Mouse (Mus musculus): ENCODE data around the gene Lrrc56.

Lrrc56 gene

DNA sequence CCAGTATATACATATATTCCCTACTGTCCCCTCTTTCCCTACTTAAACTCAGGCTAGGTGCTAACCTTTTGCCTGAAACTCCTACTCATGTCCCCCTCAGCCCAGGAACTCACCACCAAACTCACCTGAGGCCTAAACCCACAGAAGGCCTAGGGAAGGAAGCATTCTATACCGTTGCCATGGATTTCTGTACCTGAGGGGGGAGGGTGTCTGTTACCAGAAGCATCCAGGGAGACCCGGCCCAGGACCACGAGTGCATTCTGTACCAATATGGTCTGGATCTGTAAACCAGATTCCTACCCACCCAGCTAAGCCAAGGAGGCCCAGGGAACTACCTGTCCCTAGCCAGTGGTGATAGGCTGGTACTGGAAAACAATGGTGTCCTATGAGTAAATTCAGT, 20.4 kb downstream of the Lrrc56 start:
- in situ Hi-C loops (cut with MboI; ENCODE audit: unreplicated experiment in 2 of 2): no loop called here

DNA sequence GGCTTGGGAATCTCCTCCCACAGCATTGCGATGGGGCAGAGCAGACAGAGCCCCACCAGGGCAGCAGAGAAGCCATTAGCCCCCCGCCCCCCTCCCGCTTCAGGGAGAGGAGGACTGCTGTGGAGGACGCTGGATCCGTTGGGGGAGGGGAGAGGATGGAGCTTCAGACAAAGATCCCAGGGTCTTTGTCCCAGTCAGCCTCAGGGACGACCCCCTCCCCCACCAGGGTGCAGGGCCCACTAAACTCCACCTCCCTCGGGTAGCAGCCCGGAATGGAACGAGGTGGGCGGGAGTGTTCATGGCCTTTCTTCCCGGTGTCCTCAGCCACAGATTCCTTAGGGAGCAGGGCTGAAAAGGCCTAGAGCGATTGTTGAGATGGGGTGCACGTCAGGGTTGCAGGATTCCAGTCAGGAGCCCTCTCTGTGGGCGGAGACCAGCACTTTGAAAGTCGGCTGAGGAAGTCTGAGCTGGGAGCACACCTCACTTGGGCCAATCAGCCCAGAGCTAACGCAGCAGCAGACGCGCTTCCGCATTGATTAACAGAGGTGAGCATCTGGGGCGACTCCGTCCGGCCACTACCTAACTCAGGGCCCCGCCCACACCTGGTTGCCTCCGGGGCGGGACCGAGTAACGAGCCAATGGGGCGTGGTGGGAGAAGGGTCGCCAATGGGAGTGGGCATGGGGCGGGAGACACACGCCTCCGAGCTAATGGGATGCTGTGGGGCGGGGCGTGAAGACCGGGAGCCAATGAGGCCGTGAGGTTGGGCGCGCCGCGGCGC, 21.3 kb downstream of the Lrrc56 start, which contains the start of gene Rassf7:
Gene Rassf7, plus strand, starts transcription at position 760 of the 779 bp plus-strand sequence.
- in situ Hi-C loops (cut with MboI; ENCODE audit: unreplicated experiment in 2 of 2): no loop called here

DNA sequence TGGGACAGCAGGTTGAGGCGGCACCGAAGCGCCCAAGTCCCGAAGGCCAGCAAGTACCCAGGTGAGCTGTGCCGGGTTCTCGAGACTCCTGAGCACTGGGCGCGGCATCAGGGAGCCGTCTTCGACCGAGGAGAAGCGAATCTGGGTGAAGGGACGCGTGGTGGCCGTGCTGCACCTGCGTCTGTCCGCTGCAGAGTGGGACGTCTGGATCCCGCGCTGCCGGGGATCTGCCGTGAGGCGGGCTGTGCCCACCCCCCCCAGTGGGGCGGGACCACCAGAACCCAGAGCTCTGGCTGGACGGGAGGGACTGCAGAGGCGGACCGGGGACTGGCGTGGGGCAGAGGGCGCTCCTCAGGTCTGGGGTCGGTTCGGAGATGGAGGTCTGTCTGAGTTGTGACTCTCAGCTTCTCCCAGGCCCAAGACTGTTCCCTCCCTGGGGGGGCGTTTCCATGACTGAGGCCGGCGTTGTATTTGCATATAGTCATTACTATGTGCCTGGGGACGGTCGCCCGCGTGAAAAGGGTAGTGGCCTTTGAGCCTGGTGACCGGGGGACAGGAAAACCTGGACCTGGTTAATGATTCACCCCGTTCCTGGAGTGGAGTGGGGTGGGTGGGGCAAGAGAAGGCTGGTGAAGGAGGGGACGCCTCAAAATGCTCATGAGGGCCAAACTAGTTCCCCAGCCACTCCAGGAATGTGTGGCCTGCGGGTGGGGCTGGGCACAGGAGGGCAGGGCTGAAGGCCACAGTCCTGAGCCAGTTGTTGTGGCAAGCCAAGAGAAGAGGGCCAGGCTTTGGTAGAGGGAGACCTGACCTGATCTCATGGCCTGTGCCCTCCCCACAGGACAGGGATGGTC, 22.1 kb downstream of the Lrrc56 start:
- in situ Hi-C loops (cut with MboI; ENCODE audit: unreplicated experiment in 2 of 2): no loop called here

DNA sequence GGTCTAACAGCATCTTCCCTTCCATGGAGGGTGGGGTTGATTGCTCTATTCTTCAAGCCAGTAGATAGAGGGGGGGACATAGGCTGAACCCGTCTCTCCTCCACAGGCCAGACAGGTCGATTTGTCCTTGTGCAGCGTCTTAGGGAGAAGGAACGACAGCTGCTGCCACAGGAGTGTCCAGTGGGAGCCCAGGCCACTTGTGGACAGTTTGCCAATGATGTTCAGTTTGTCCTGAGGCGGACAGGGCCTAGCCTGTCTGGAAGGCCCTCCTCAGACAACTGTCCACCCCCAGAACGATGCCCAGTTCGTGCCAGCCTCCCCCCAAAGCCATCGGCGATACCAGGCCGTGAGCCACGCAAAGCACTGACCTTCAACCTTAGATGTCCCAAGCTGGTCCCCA, 22.9 kb downstream of the Lrrc56 start:
- in situ Hi-C loops (cut with MboI; ENCODE audit: unreplicated experiment in 2 of 2): no loop called here

DNA sequence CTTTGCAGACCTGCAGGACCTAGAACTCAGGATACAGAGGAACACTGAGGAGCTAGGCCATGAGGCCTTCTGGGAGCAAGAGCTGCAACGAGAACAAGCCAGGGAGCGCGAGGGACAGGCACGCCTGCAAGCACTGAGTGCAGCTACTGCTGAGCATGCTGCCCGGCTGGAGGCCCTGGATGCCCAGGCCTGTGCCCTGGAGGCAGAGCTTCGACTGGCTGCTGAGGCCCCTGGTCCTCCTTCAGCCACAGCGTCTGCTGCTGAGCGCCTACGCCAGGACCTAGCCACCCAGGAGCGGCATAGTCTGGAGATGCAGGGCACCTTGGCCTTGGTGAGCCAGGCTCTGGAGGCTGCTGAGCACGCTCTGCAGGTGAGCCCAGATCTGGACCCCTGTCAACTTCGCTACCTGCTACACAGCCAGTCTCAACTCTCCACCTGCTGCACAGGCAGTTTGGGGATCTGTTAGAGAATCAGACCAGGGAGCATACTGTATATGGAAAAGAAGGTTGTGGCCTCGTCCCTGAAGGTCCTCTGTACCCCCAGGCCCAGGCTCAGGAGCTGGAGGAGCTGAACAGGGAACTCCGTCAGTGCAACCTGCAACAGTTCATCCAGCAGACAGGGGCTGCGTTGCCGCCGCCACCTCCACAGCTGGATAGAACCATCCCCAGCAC, 23.5 kb downstream of the Lrrc56 start:
- in situ Hi-C loops (cut with MboI; ENCODE audit: unreplicated experiment in 2 of 2): no loop called here

DNA sequence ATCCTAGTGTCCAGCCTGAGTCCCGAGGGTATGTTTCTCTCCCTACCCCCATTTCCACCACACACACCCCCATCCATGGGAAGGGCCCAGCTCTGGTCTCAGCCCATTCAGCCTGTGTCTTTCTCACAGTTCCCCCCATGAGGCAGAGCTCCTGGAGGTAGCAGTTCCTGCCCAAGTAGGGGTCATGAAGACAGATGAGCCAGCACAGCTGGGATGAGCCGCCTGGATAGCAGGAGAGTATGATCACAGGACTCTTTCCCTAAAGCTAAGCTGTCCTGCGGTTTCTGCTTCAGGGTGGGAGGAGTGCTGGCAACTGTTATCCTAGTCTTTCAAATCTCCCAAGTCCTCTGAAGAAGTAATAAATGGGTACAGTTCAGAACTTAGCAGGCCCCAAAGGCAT, 24.2 kb downstream of the Lrrc56 start:
- in situ Hi-C loops (cut with MboI; ENCODE audit: unreplicated experiment in 2 of 2): no loop called here

DNA sequence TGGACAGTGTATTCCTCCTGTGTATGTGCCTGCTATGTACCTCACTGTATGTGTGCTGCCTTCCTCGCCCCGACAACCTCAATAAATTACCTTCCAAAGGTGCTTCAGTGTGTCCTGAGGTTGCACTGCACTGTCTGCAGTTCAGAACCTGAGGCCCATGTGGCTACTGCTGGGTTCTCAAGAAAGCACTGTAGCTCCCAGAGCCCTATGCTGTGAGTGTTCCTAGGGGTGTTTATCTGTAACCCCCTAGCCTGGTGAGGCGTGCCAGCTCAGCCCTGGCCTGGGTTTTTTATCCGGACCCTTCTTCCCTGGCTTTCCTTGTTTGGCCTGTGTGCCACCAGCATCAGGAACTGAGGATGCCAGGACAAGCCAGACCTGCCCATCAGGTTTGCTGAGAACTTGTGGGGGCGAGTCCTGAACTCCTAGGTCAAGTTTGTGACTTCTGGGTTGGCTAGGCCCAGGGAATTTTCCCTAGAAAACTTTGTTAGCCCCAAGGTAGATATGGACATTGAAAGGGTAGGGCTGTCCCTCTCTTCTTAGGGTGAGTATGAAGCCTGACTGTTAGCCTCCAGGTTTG, 24.7 kb downstream of the Lrrc56 start:
- in situ Hi-C loops (cut with MboI; ENCODE audit: unreplicated experiment in 2 of 2): no loop called here

DNA sequence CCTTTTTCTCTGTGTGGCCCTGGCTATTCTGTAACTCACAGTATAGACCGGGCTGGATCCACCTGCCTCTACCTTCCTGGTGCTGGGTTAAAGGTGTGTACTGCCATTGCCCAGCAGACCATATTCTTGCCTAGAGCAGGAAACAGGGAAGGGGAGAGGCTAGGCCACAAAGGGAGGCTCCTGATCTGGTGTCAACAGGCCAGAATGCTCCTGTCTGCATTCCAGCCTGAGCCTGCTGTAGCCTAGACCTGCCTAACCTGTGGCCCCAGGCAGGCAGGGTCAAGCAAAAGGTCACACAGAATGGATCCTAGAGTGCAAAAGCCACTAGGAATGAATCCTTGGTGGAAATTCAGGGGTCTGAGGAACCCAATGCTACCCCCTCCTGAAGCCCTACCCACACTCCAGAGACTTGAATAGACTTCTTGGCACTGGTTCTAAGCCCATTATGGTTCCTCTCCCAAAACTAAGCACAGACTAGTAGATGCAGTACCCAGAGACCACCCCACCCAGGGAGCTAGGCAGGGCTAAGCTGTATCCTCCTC, 25.7 kb downstream of the Lrrc56 start:
- in situ Hi-C loops (cut with MboI; ENCODE audit: unreplicated experiment in 2 of 2): no loop called here

DNA sequence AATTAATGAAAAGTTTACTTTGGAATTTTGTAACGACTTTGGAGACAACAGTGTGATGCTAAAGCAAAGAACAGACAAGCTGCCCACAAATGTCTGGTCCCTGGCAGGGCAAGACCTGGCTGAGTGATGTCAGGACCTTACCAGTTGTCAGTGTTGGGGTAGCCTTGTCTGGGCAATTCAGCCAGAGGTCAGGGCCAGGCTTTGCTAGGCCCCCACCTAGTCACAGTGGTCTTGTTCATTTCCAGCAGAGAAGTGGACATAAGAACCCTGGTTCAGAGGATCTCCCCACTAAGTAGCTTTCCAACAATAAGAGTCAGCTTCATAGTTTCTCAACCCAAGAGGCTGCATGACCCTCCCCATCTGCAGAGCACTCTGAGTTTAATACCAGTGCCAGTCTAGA, 26.4 kb downstream of the Lrrc56 start:
- in situ Hi-C loops (cut with MboI; ENCODE audit: unreplicated experiment in 2 of 2): no loop called here

DNA sequence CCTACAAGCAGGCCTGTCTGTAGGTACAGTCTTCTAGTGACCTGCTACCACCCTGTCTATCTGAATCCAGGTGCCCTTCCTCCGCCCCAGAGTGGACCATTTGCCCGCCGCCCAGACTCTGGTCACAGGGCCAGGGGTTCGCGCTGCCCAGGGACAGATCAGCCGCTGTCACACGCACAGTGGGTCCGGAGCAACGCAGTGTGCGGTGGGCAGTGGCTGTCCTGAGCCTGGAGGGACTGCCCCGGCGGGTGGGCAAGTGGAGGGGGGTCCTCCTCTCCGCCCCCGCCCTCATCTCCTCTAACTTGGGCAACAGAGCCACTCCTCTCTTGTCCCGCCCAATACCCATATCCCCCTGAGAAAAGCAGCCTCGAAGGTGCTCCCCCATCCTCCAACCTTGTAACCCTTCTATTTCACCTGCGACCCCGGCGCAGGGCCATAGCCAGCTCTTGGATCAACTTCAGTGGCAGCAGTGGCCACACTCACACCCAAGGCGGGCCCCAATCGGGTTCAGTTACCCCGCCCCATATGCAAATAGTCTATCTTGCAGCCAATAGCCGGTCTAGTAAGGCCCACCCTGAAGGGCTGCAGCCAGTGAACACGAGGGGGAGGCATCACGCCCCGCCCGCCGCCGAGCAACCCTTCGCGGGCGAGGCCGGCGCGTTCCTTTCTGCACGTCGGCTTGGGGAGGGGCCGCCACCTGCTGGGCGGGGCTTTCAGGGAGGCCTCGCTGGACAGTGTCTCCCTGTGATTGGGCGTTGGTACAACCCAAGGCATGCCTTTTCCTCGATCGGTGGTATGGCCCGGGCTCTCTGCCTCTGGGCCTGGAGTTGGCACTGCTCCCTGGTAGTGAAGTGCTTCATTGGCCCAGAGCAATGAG, 27.5 kb downstream of the Lrrc56 start:
- in situ Hi-C loops (cut with MboI; ENCODE audit: unreplicated experiment in 2 of 2): no loop called here

DNA sequence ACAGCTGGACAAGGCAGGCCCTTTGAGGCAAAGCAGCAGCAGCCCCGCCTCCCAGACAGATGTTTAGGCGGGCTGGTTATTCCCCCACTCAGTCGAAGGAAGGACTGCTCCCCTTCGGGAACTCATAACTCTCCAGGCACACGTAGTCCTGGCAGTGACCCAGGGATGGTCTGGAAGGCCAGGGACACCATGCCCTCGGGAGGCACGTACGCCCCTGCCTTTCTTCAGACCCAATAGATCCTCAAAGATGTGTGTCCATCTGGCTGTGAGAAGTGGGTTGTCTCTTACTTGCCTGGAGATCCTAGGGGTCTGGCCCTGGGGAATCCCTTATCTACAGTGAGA, 28.1 kb downstream of the Lrrc56 start:
- in situ Hi-C loops (cut with MboI; ENCODE audit: unreplicated experiment in 2 of 2): no loop called here

DNA sequence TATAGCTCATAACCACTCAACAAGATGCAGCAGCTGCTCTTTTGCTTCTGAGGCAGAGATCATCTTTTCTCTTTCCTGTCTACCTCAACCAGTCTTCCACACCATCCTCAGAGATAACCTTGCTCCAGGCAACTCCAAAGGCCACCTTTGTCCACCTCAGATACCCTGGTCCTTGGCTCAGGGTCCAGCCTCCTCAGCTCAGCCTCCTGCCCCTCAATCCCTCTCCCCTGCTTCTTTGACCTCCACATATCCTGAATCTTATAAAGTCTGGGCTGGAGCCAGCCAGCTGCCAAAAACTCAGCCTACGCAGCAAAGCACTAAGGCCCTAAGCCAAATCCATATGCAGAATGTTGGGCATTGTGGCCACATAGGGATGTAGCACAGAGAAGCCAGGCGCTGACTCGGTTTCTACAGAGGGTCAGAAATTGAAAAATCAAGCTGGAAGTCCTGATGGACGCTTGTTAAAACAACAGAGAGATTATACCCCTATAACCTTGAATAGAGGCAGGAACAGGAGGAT, 28.8 kb downstream of the Lrrc56 start:
- in situ Hi-C loops (cut with MboI; ENCODE audit: unreplicated experiment in 2 of 2): no loop called here

DNA sequence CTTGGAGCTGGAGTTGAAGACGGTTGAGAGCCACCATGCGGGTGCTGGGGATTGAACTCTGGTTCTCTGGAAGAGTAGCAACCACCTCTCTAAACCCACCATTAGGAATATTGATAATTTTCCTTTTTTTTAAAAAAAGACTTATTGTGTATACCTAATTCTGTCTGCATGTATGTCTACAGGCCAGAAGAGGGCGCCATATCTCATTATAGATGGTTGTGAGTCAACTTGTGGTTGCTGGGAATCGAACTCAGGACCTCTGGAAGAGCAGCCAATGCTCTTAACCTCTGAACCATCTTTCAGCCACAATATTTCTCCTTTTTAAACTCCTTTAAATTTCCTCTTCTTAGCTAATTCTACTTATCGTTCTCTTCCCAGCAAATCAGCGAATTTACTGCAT, 32.6 kb downstream of the Lrrc56 start:
- in situ Hi-C loops (cut with MboI; ENCODE audit: unreplicated experiment in 2 of 2): no loop called here

DNA sequence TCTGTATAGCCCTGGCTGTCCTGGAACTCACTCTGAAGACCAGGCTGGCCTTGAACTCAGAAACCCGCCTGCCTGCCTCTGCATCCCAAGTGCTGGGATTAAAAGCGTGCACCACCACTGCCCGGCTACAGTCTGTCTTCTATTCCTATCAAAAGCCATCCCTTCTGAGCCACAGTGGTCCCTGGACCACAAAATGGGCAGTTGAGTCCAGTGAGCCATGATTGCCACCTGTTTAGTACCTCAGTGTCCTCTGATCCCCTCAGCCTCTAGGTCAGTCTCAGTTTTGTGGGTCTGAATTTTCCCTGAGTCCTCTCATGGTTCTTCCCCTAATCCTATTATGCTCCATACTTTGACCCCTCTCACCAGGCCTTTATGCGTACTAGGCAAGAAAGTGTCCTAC, 33.8 kb downstream of the Lrrc56 start:
- in situ Hi-C loops (cut with MboI; ENCODE audit: unreplicated experiment in 2 of 2): no loop called here

DNA sequence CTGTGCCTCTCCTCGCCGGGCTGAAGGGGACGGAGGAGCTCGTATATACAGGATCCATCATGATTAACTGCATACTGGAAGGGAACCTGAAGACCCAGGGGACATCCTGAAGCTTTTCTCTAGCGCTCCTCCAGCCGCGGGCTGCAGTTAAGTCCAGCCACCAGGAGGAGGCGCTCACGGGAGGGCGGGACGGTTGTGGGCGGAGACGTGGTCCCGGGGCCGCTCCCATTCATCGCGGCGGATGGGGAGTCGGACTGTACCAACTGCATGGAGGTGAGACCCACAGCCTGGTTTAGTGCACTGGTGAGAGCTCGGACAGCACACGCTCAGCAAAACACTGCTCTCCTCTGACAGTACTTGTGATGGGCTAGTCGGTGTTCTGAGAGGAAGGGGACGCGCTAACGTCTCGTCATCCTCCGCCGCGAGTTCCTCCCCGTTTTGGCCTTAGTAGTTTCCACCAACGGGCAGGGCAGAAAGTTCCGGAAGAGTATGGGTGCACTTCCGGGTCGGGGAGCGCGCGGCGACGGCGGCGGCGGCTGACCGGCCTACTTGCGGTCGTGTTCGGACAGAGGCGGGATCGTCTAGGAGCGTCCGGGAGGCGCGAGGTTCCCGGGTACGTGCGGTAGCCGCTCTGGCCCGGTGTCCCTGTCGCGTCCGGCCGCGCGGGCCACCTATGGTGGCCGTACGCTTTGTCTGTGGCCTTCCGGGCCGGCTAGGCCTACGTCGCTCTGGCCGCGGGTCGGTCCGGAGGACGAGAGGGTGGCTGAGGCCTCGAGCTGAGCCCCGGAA, 34.5 kb downstream of the Lrrc56 start, which contains the start of gene Phrf1:
Gene Phrf1, plus strand, starts transcription at position 506 of the 789 bp plus-strand sequence.
- in situ Hi-C loops (cut with MboI; ENCODE audit: unreplicated experiment in 2 of 2): no loop called here

DNA sequence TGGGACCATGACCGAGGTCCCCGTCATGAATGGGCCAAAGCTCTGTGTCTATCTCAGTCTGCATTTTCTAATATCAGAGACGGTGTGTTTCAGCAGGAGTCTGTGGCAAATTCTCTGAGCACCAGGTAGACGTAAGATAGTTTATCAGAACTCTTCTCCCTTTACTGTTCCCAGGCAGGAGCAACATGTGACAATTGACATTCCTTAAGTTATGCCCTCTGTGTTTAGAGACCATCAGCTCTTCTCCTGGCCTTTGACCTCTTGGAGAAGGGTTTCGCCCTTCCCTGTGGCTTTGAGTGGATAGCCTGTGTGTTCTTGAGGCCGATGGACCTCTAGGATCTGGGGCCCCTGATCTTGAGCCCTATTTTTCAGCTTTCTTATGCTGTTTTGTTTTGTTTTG, 35.7 kb downstream of the Lrrc56 start:
- in situ Hi-C loops (cut with MboI; ENCODE audit: unreplicated experiment in 2 of 2): no loop called here

DNA sequence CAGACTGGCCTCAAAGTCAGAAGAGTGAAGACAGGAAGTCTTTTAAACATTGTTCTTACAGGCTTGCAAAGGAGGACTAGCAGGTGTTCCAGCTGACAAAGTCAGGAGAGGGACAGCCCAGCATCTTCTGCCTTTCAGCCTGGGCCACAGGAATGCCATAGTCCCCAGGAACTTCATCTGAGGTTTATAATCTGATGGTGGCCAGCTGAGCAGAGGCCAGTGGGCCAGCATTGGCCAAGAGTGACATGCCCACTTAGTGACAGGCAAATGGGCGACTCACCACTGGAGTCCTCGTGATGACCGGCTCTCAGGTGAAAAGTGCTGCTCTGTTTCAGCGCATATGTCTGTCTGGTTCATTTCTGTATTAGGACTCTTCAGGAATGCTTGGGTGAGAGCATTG, 36.6 kb downstream of the Lrrc56 start:
- in situ Hi-C loops (cut with MboI; ENCODE audit: unreplicated experiment in 2 of 2): no loop called here

DNA sequence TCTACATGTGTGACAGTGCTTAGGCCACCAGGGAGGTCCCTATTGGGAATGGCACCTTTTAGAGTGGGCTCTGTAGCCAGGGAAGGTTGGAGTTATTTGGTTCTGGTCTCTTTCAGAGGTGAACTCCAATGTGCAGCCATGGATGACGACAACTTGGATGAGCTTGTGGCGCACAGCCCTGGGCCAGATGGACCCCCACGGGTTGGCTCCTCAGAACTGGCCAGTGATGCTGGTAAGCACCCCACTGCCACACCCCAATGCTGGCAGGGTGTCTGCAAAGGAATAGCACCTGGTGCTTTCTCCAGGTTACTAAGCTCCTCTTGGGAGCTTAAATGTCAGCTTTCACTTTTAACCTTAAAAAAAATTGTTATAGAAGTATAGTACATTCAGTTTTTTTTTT, 37.2 kb downstream of the Lrrc56 start:
- in situ Hi-C loops (cut with MboI; ENCODE audit: unreplicated experiment in 2 of 2): no loop called here

DNA sequence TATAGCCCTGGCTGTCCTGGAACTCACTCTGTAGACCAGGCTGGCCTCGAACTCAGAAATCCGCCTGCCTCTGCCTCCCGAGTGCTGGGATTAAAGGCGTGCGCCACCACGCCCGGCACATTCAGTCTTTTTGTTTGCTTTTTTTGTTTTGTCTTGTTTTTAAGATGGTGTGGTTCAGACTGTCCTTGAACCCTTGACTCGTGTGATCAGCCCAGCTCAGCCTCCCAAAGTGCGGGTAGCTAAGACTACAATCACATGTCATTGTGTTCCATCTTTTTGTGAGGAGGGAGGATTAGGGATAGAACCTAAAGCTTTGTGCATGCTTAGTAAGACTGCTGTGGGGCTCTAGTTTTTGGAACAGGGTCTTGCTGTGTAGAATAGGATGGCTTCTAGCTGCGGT, 37.6 kb downstream of the Lrrc56 start:
- in situ Hi-C loops (cut with MboI; ENCODE audit: unreplicated experiment in 2 of 2): no loop called here
